Mouse (Mus musculus) frontal cortex, adult (tissue): ENCODE measurements around the gene Has3.

Source experiments
- ATAC-seq: cut with Nextera tagmentation; 2 replicates; pipeline ENCODE4 v1.9.2; 2017; ENCODE audit warnings: mild to moderate bottlenecking, moderate library complexity, mixed read lengths; ENCODE audit not compliant: low TSS enrichment

The Has3 gene

GRCm38 (mm10) chr8:106932376-106933065 lies 62.5 kb downstream of the Has3 start:
- no peak for ATAC-seq

GRCm38 (mm10) chr8:106933506-106934143 lies 63.6 kb downstream of the Has3 start:
- no peak for ATAC-seq
